Mouse (Mus musculus) liver, postnatal 0 days (tissue): ENCODE results near the gene 4930402H24Rik.

Experiments used
- CTCF ChIP-seq: sonication (generic); IDR thresholded peaks from 2 replicates; pipeline ENCODE4 v1.5.1; 2016; ENCODE audit warnings: antibody characterized with exemption, low read depth
- EP300 ChIP-seq: IDR thresholded peaks from 2 replicates; pipeline ENCODE4 v1.6.1; 2016; ENCODE audit warnings: antibody characterized with exemption, low read depth, mild to moderate bottlenecking

- TF ChIP-seq CTCF (no peak), EP300 (no peak)
Observed at GRCm38 (mm10) chr2:130832582-130832981, 73.6 kb downstream of the 4930402H24Rik start.
